Mouse (Mus musculus): ENCODE measurements around the gene Fam222a. TPM values are rescaled to one million over a fixed set of nuclear protein-coding genes. Genes with fewer than 3 reads are reported as not detected.

Fam222a gene
- polyA plus RNA-seq, 1 experiment from 2014 or later, result 6.1 TPM

GRCm38 (mm10) chr5:114648728-114649311, 81.0 kb downstream of the Fam222a start:
- Histone ChIP-seq H3K36me3 (no peaks in the 10 kb centered on the region), H3K4me1 (replicated peaks) (peaks cover 36% of the 10 kb centered on the region), H3K4me3 (replicated peaks) (no peak overlapping the region), H3K4me2 (replicated peaks) (no peak overlapping the region), H3K9ac (replicated peaks) (no peak overlapping the region), H3K27me3 (peaks cover 41% of the 10 kb centered on the region), H3K27ac (no peak overlapping the region), H3K9me3 (no peaks in the 10 kb centered on the region)
- WGBS, result 64% methylated on average over 11 of the region's 11 CpGs
- no peak for ATAC-seq

- H3K4me1 ChIP-seq (replicated peaks), result peaks cover 33% of the 10 kb centered on the region
- H3K27ac ChIP-seq, result no peak overlapping the region
- ATAC-seq, result no peak
- no peaks in the 10 kb centered on the region for H3K9me3 ChIP-seq
- H3K27me3 ChIP-seq, result peaks cover 52% of the 10 kb centered on the region
- 38% methylated on average over 14 of the region's 14 CpGs for WGBS
- no peak overlapping the region for H3K4me3 ChIP-seq (replicated peaks)
- H3K36me3 ChIP-seq, result no peaks in the 10 kb centered on the region
- H3K4me2 ChIP-seq (replicated peaks), result no peak overlapping the region
- H3K9ac ChIP-seq (replicated peaks), result no peak overlapping the region; the same call in 1 of the 2 replicates
These were observed 83.2 kb downstream of the Fam222a start for GRCm38 (mm10) chr5:114651002-114651401.

- Histone ChIP-seq H3K27me3 (peaks cover 52% of the 10 kb centered on the region), H3K4me1 (replicated peaks) (peaks cover 33% of the 10 kb centered on the region), H3K27ac (no peak overlapping the region), H3K4me3 (replicated peaks) (no peak overlapping the region), H3K9me3 (no peaks in the 10 kb centered on the region), H3K4me2 (replicated peaks) (no peak overlapping the region), H3K9ac (replicated peaks) (no peak overlapping the region), H3K36me3 (no peaks in the 10 kb centered on the region)
- WGBS, result 13% methylated on average over 3 of the region's 3 CpGs
- no peak for ATAC-seq
These were observed 83.6 kb downstream of the Fam222a start for GRCm38 (mm10) chr5:114651449-114651848.

GRCm38 (mm10) chr5:114653656-114654437, 86.0 kb downstream of the Fam222a start:
- Histone ChIP-seq H3K4me3 (replicated peaks) (no peak overlapping the region), H3K4me2 (replicated peaks) (no peak overlapping the region), H3K27me3 (peaks cover 67% of the 10 kb centered on the region), H3K9me3 (no peaks in the 10 kb centered on the region), H3K36me3 (no peaks in the 10 kb centered on the region), H3K27ac (no peak overlapping the region), H3K4me1 (replicated peaks) (peaks cover 27% of the 10 kb centered on the region), H3K9ac (replicated peaks) (no peak overlapping the region)
- ATAC-seq, result no peak
- WGBS, result 78% methylated on average over 12 of the region's 15 CpGs

GRCm38 (mm10) chr5:114655721-114656120, 87.9 kb downstream of the Fam222a start:
- no peaks in the 10 kb centered on the region for H3K9me3 ChIP-seq
- no peak overlapping the region for H3K4me3 ChIP-seq (replicated peaks)
- no peak overlapping the region for H3K4me2 ChIP-seq (replicated peaks)
- ATAC-seq, result no peak
- no peak overlapping the region for H3K27ac ChIP-seq
- no peaks in the 10 kb centered on the region for H3K36me3 ChIP-seq
- H3K9ac ChIP-seq (replicated peaks), result no peak overlapping the region
- 91% methylated on average over 5 of the region's 5 CpGs for WGBS
- peaks cover 72% of the 10 kb centered on the region for H3K27me3 ChIP-seq
- H3K4me1 ChIP-seq (replicated peaks), result peaks cover 16% of the 10 kb centered on the region

GRCm38 (mm10) chr5:114656305-114656704, 88.5 kb downstream of the Fam222a start:
- Histone ChIP-seq H3K9ac (replicated peaks) (no peak overlapping the region), H3K4me2 (replicated peaks) (no peak overlapping the region), H3K27ac (no peak overlapping the region), H3K4me1 (replicated peaks) (peaks cover 11% of the 10 kb centered on the region), H3K9me3 (no peaks in the 10 kb centered on the region), H3K27me3 (peaks cover 71% of the 10 kb centered on the region), H3K36me3 (no peaks in the 10 kb centered on the region), H3K4me3 (replicated peaks) (no peak overlapping the region)
- WGBS, result 84% methylated on average over 7 of the region's 7 CpGs
- ATAC-seq, result no peak

- Histone ChIP-seq H3K27me3 (peaks cover 68% of the 10 kb centered on the region), H3K27ac (no peak overlapping the region), H3K4me2 (replicated peaks) (0 out of 2 replicates have a peak overlapping the region, but pooled peaks have one; percentile 61), H3K4me1 (replicated peaks) (peaks cover 10% of the 10 kb centered on the region), H3K9ac (replicated peaks) (no peak overlapping the region), H3K36me3 (no peaks in the 10 kb centered on the region), H3K4me3 (replicated peaks) (peak overlapping the region; percentile 40; the same call in 1 of the 2 replicates), H3K9me3 (no peaks in the 10 kb centered on the region)
- ATAC-seq, result no peak
- WGBS, result 27% methylated on average over 10 of the region's 10 CpGs
These were observed 89.6 kb downstream of the Fam222a start for GRCm38 (mm10) chr5:114657426-114657825.

GRCm38 (mm10) chr5:114658255-114658654, 90.4 kb downstream of the Fam222a start, which contains the start of gene Trpv4:
Gene Trpv4 (minus strand): TSS chr5:114658421.
- Histone ChIP-seq H3K27ac (no peak within 1 kb of the TSS), H3K36me3 (no peaks in the 10 kb centered on the region), H3K9me3 (no peaks in the 10 kb centered on the region), H3K4me3 (replicated peaks) (peak within 1 kb of the TSS; percentile 40), H3K4me1 (replicated peaks) (peaks cover 10% of the 10 kb centered on the region), H3K4me2 (replicated peaks) (peak within 1 kb of the TSS; percentile 61), H3K27me3 (peaks cover 68% of the 10 kb centered on the region), H3K9ac (replicated peaks) (peak within 1 kb of the TSS; percentile 52; the same call in 1 of the 2 replicates)
- ATAC-seq, result no peak
- 1% methylated on average over 39 of the region's 47 CpGs for WGBS

GRCm38 (mm10) chr5:114661029-114661428, 93.2 kb downstream of the Fam222a start:
- H3K36me3 ChIP-seq, result no peaks in the 10 kb centered on the region
- H3K4me3 ChIP-seq (replicated peaks), result no peak overlapping the region
- no peak for ATAC-seq
- peaks cover 50% of the 10 kb centered on the region for H3K27me3 ChIP-seq
- H3K9me3 ChIP-seq, result no peaks in the 10 kb centered on the region
- H3K4me2 ChIP-seq (replicated peaks), result no peak overlapping the region
- H3K4me1 ChIP-seq (replicated peaks), result peaks cover 10% of the 10 kb centered on the region
- H3K27ac ChIP-seq, result no peak overlapping the region
- 83% methylated on average over 6 of the region's 6 CpGs for WGBS
- no peak overlapping the region for H3K9ac ChIP-seq (replicated peaks)

Other genes with a start within 250 kb of the Fam222a start
- gene Kctd10, start 187.5 kb upstream of the Fam222a start, polyA plus RNA-seq (2015; fragmentation: Nextera tagmentation; extraction: Ambion mirVana), result 92.8 and 94.0 TPM in 2 replicates
- gene Ube3b, start 187.4 kb upstream of the Fam222a start, polyA plus RNA-seq (2015; fragmentation: Nextera tagmentation; extraction: Ambion mirVana), result 36.9 and 43.1 TPM in 2 replicates
- 21.1 and 22.9 TPM in 2 replicates for gene Mmab, start 124.0 kb upstream of the Fam222a start, polyA plus RNA-seq (2015; fragmentation: Nextera tagmentation; extraction: Ambion mirVana)
- 50.7 and 55.4 TPM in 2 replicates for gene Mvk, start 123.7 kb upstream of the Fam222a start, polyA plus RNA-seq (2015; fragmentation: Nextera tagmentation; extraction: Ambion mirVana)
- gene Trpv4, start 90.4 kb downstream of the Fam222a start, polyA plus RNA-seq (2015; fragmentation: Nextera tagmentation; extraction: Ambion mirVana), result 0.39 and 0.46 TPM in 2 replicates
- 41.1 and 43.2 TPM in 2 replicates for gene Gltp, start 123.0 kb downstream of the Fam222a start, polyA plus RNA-seq (2015; fragmentation: Nextera tagmentation; extraction: Ambion mirVana)
- 18.5 and 19.7 TPM in 2 replicates for gene Tchp, start 139.7 kb downstream of the Fam222a start, polyA plus RNA-seq (2015; fragmentation: Nextera tagmentation; extraction: Ambion mirVana)
- 34.9 and 48.3 TPM in 2 replicates for gene Ankrd13a, start 206.7 kb downstream of the Fam222a start, polyA plus RNA-seq (2015; fragmentation: Nextera tagmentation; extraction: Ambion mirVana)
- 41.5 and 49.8 TPM in 2 replicates for gene Git2, start 207.5 kb downstream of the Fam222a start, polyA plus RNA-seq (2015; fragmentation: Nextera tagmentation; extraction: Ambion mirVana)

Data from midbrain, embryonic 13.5 days (tissue).